Mouse (Mus musculus): ENCODE measurements around the gene Slc7a15. TPM values are rescaled to one million over a fixed set of nuclear protein-coding genes. Genes with fewer than 3 reads are reported as not detected.
"Not testable (repeated sequence)": the region's sequence is repeated elsewhere in the genome, so short reads cannot be mapped to it uniquely, and the experiment has no call there.

Gene Slc7a15
- polyA plus RNA-seq, 1 experiment, result not detected

DNA sequence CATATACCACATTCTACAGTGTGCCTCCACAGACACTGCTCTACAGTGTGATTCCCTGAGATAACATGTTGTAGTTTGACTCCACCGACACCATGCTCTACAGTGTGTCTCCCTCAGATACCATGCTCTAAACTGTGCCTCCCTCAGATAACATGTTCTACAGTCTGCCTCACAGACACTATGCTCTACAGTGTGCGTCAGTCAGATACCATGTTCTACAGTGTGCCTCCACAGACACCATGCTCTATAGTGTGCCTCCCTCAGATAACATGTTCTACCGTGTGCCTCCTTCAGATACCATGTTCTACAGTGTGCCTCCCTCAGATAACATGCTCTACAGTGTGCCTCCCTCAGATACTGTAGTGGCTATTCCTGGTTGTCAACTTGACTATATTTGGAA, 10.2 kb upstream of the Slc7a15 start:
- Histone ChIP-seq H3K4me1 (ENCODE audit: control insufficient read depth, insufficient read depth, insufficient read length, low read length) (no peaks in the 10 kb centered on the region), H3K27ac (replicated peaks; ENCODE audit: low read depth, low read length) (no peak overlapping the region), H3K4me3 (ENCODE audit: insufficient read depth, low read depth, low read length) (no peak overlapping the region)

DNA sequence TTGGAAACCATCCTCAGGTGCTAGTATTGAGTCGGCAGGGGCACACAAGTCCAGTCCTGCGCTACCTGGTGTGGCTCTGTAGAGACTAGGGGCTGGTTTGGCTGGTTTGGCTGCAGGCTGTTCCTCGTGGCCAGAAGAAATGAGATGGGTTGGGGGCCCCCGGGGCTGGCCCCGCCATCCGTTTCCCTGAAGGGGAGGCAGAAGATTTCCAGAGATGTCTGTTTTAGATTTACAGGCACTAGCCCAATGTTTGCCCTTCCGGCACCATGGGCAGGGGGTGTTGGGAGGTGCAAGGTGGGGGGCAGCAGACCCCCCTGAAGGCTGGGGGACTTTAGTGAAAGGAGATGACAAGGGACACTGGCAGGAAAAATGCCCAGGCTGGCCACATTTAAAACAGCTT, 3.3 kb downstream of the Slc7a15 start:
- Histone ChIP-seq H3K4me3 (ENCODE audit: insufficient read depth, low read depth, low read length) (no peak overlapping the region), H3K4me1 (ENCODE audit: control insufficient read depth, insufficient read depth, insufficient read length, low read length) (no peaks in the 10 kb centered on the region), H3K27ac (replicated peaks; ENCODE audit: low read depth, low read length) (no peak overlapping the region)

DNA sequence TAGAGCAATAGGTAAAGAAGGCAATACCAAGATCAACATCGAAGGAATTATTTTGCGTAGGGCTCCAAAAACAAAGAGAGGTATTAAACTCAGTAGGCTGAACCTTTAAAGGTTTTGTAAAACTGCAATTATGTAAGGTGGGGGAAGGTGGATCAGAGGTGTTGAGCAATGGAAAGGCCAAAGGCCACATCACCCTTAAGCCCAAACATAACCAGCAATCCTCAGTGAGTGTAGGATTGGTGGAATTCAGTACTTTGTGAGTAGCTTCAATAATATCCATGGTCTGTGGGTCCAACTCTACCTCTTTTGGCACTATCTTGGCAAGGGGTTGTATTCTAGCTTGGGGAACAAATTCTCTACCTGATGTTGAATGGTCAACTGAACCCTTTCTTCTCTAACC, 7.5 kb downstream of the Slc7a15 start:
- not testable (repeated sequence) for H3K4me3 ChIP-seq (ENCODE audit: insufficient read depth, low read depth, low read length); H3K27ac ChIP-seq (replicated peaks; ENCODE audit: low read depth, low read length); H3K4me1 ChIP-seq (ENCODE audit: control insufficient read depth, insufficient read depth, insufficient read length, low read length)

DNA sequence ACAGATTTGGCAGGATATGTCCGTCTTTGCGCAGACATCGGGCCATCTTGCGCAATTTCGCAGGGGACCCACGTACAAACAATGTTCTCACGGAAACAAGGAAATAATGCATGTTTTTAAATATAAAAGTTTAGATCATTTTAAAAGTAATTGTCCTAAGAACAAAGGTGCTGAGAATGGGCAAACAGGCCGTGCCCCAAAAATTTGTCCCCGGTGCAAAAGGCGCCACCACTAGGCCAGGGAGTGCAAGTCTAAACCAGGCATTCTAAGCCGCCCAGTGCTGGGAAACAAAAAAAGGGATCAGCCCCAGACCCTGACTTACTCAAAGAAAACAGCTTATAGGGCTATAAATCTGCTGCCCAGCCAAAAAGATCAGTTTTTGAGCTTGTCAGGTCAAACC, 25.5 kb downstream of the Slc7a15 start:
- Histone ChIP-seq H3K4me3 (ENCODE audit: insufficient read depth, low read depth, low read length) (peak overlapping the region; percentile 25; the same call in 1 of the 2 replicates), H3K27ac (replicated peaks; ENCODE audit: low read depth, low read length) (no peak overlapping the region), H3K4me1 (ENCODE audit: control insufficient read depth, insufficient read depth, insufficient read length, low read length) (no peaks in the 10 kb centered on the region)

DNA sequence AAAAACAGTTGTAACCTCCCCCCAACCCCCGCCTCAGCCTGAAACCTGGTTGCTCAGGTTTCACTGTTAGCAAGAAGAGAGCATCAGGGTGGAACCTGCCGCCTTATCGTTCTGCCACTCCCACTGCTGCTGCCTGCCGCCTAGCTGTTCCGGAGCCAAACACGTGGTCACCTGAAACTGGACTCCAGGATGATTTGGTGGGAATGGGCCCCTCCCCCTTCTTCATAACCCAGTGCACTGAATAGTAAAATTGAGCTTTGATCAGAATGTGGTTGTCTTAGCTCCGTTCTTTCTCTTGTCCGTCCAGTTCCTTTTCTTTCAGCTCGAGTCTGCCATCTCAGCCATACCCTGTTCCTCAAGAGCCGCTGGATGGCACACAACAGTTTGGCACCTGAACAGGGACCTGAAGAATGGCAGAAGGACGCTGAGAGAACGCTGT, 26.9 kb downstream of the Slc7a15 start:
- H3K4me3 ChIP-seq (ENCODE audit: insufficient read depth, low read depth, low read length); H3K27ac ChIP-seq (replicated peaks; ENCODE audit: low read depth, low read length); H3K4me1 ChIP-seq (ENCODE audit: control insufficient read depth, insufficient read depth, insufficient read length, low read length): not testable (repeated sequence)

DNA sequence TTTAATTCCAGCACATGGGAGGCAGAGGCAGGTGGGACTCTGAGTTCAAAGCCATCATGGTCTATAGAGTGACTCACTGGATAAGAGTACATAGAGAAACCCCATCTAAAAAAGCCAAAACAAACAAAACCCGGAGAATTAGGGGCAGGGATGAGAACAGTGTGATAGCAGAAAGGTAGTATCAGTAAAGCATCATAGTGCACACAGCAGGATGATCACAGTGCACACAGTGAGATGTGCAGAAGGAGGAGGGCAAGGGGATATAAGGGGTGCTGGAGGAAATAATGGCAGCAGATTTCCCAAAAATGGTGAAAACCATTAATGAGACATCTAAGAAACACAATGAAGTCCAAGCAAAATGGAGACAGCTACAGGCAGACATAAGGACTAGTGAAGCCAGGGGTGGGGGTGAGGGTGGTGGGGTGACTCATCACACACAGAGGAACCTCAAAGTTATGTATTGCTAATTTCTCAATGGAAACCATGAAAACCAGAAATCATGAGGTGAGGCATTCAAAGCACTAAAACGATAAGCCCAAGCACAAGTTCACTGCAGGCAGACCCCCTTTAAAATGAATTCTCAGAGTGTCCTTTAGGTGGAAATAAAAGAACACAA, 27.5 kb downstream of the Slc7a15 start:
- H3K4me3 ChIP-seq (ENCODE audit: insufficient read depth, low read depth, low read length); H3K4me1 ChIP-seq (ENCODE audit: control insufficient read depth, insufficient read depth, insufficient read length, low read length); H3K27ac ChIP-seq (replicated peaks; ENCODE audit: low read depth, low read length): not testable (repeated sequence)

DNA sequence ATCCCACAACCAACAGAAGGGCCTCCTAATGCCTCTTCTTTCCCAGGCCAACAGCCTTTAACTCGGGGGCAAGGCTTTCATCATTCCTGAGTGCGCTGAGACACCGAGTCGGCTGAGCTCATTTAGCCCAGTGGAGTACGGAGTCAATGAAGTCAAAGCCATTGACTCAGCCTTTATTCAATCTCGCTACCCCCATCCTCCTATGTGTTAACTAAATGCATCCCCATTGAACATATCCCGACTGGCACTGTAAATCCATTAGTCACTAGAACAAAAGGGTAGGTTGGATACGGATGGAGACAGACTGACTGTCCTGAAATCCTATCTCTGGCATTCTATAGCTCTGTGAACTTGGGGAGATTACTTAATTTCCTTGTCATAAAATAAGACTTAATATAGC, 36.7 kb downstream of the Slc7a15 start:
- H3K4me3 ChIP-seq (ENCODE audit: insufficient read depth, low read depth, low read length); H3K27ac ChIP-seq (replicated peaks; ENCODE audit: low read depth, low read length); H3K4me1 ChIP-seq (ENCODE audit: control insufficient read depth, insufficient read depth, insufficient read length, low read length): not testable (repeated sequence)

DNA sequence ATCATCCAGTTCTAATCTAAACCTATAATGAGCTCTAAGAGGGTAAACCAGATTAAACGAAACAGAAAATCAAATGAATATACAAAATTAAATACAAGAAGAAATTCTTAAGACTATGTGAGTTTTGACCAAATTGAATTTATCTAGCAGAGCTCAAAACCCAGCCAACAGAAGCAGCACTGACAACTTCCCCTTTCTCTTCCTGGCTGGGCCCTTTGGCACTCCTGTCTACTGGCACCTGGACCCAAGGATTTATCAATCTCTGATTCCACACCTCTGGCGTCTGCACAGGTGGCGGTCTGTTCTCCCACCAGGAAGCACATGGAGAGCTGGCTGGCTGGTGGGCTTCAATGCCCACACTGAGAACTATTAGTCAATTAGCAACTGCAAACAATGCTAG, 39.0 kb downstream of the Slc7a15 start:
- not testable (repeated sequence) for H3K4me1 ChIP-seq (ENCODE audit: control insufficient read depth, insufficient read depth, insufficient read length, low read length); H3K4me3 ChIP-seq (ENCODE audit: insufficient read depth, low read depth, low read length); H3K27ac ChIP-seq (replicated peaks; ENCODE audit: low read depth, low read length)

DNA sequence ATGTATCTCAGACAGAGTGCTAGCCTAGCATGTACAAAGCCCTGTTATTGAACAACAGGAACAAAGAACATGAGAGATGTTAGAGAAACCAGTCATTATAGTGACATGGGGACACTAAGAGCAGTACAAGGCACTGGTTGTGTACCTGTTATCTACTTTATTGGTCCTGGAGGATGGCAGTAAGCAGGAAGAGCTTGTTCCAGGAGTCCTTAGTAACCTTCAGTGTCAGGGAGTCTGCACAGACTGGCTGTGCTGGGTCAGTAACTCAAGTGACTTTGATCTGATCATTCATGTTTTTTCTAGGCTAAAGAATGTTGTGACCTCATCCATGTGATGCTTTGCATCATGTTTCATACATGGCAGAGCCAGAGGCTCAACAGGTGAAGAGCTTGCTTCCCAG, 42.7 kb downstream of the Slc7a15 start:
- no peak overlapping the region for H3K27ac ChIP-seq (replicated peaks; ENCODE audit: low read depth, low read length)
- H3K4me3 ChIP-seq (ENCODE audit: insufficient read depth, low read depth, low read length), result no peak overlapping the region
- H3K4me1 ChIP-seq (ENCODE audit: control insufficient read depth, insufficient read depth, insufficient read length, low read length), result no peaks in the 10 kb centered on the region

DNA sequence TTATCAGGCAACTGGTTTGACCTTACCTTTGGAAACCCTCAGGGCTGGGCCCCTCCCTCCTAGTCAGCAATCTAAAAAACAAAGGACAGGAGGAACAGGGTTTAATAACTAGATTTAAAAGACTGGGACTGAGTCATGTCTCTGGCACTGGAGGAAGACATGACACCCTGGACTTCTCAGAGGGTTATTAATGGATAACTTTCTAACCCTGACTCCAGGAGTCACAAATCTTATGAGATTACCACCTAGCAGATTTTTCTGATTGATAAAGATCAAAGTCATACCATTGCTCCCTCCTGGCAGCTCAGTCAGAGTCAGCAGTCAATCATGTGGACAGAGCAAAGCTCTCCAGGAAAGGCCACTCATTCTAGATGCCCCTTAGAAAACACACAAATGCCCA, 43.4 kb downstream of the Slc7a15 start:
- Histone ChIP-seq H3K4me3 (ENCODE audit: insufficient read depth, low read depth, low read length) (no peak overlapping the region), H3K4me1 (ENCODE audit: control insufficient read depth, insufficient read depth, insufficient read length, low read length) (no peaks in the 10 kb centered on the region), H3K27ac (replicated peaks; ENCODE audit: low read depth, low read length) (no peak overlapping the region)

DNA sequence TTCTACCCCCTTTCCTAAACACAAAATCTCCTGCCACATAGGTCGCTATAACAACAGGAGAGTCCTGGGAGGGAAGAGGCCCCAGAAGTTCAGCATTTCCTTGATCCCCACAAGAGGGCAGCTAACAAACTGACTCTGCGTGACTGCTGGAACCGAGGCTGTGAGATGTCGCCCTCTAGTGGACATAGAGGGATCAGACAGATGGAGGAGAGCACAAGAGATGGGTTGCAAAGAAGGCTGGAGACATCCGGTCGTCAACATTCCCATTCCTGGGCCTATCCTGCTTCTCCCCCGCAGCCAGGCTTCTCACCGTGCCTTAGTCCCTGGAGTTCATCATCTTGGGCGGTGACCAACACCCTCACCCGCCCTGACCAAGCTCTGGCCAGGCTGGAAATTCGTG, 51.5 kb downstream of the Slc7a15 start:
- Histone ChIP-seq H3K27ac (replicated peaks; ENCODE audit: low read depth, low read length) (no peak overlapping the region), H3K4me3 (ENCODE audit: insufficient read depth, low read depth, low read length) (no peak overlapping the region), H3K4me1 (ENCODE audit: control insufficient read depth, insufficient read depth, insufficient read length, low read length) (no peaks in the 10 kb centered on the region)

DNA sequence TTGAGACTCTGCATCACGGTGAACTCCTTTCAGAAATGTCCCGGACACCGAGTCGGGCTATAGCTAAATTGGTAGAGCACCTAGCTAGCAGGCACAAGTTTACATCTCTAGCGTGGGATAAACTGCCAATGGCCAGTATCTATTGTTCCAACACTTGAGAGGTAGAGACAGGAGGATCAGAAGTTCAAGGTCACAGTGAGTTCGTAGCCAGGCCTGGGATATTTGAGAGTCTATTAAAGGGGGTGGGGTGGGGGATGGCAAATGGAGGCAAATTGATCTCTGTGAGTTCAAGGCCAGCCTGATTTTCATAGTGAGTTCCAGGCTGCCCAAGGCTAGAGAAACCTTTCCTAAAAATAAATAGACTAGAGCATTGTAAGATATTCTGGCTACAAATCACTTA, 52.1 kb downstream of the Slc7a15 start:
- Histone ChIP-seq H3K4me3 (ENCODE audit: insufficient read depth, low read depth, low read length) (no peak overlapping the region), H3K27ac (replicated peaks; ENCODE audit: low read depth, low read length) (no peak overlapping the region), H3K4me1 (ENCODE audit: control insufficient read depth, insufficient read depth, insufficient read length, low read length) (no peaks in the 10 kb centered on the region)

DNA sequence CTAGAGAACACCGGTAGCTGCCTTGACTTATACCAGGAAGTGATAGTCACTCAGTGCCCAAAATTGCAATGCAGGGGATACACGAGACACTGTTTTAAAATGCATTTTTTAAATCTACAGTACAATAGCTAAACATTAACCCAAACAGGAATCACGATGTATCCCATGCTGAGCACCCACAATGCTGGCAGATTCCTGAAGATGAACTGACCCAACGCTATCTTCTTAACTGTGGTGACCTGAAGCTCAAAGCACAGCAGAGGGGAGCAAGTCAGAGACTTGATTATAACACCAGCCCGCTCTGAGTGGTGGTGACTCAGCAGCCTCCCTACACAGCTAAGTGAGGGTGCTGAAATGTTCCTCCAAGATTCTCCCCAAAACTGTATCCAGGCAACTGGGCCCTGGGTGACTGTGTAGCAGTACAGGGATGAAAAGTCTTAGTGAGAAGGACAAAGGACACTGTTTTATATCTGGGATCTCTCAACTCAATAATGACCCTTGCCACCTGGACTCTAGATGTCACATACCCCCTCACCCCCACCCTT, 53.7 kb downstream of the Slc7a15 start:
- H3K27ac ChIP-seq (replicated peaks; ENCODE audit: low read depth, low read length), result no peak overlapping the region
- no peak overlapping the region for H3K4me3 ChIP-seq (ENCODE audit: insufficient read depth, low read depth, low read length)
- no peaks in the 10 kb centered on the region for H3K4me1 ChIP-seq (ENCODE audit: control insufficient read depth, insufficient read depth, insufficient read length, low read length)

DNA sequence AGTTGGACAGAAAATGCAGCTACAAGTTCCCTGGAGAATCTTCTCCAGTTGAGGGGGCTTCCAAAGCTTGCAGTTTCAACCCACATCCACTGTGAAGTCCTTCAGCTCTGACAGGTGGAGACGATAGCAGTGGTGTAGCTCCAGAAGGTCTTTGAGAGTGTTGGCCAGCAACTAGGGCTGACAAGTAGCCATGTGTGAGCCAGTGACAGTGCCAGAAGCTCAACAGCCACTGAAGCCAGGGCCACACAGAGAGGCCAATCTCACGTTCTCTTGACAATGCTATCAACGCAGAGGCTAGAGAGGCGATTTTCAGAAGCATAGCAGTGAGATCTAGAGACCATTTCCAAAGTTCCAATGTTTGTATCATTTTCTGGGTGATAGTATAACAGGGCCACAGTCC, 56.5 kb downstream of the Slc7a15 start:
- no peak overlapping the region for H3K4me3 ChIP-seq (ENCODE audit: insufficient read depth, low read depth, low read length)
- H3K4me1 ChIP-seq (ENCODE audit: control insufficient read depth, insufficient read depth, insufficient read length, low read length), result no peaks in the 10 kb centered on the region
- no peak overlapping the region for H3K27ac ChIP-seq (replicated peaks; ENCODE audit: low read depth, low read length)

DNA sequence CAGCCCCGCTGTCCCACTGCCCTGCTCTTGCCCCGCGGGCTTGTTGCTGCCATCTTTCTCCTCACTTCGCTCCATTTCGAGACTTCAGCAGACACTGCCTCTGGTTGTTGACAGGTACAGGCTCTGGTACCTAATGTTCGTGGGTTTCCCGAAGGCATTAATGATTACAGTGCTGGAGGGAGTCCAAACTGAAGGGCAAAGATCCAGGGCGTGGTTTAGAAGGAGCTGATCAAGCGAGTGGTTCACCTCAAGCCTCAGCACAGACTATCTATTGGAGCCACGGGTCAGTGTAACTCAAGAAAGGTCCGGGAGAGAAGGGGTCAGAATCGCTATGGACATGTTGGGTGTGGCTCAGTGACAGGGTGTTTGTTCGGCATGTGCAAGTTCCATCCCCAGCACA, 59.4 kb downstream of the Slc7a15 start:
- H3K4me1 ChIP-seq (ENCODE audit: control insufficient read depth, insufficient read depth, insufficient read length, low read length), result no peaks in the 10 kb centered on the region

DNA sequence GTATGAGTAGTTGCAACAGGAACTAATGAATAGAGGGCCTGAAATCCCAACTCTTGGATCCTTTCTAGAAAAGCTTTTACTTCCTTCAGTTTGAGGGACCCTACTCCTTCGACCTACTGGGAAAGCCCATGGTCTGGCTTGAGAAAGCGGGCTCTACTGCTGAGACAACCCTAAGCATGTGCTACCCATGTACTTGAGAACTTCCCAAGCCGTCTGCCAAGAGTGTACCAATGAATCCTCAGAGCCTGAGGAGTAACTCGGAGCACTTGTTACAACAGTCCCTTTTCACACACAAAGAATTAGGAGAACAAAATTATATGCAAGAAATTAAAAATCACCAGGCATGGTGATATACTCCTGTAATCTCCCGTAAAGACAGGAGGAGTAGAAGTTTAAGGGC, 61.6 kb downstream of the Slc7a15 start:
- Histone ChIP-seq H3K27ac (replicated peaks; ENCODE audit: low read depth, low read length) (no peak overlapping the region), H3K4me3 (ENCODE audit: insufficient read depth, low read depth, low read length) (no peak overlapping the region), H3K4me1 (ENCODE audit: control insufficient read depth, insufficient read depth, insufficient read length, low read length) (no peaks in the 10 kb centered on the region)

More for the DNA sequence above, 59.4 kb downstream of the Slc7a15 start:
- no peak overlapping the region for H3K4me3 ChIP-seq (ENCODE audit: insufficient read depth, low read depth, low read length)
- no peak overlapping the region for H3K27ac ChIP-seq (replicated peaks; ENCODE audit: low read depth, low read length)

Data from brown adipose tissue, adult 24 weeks (tissue).